Mouse (Mus musculus): Measurements from ENCODE around the gene Has1.
"Not testable (repeated sequence)": the region's sequence is repeated elsewhere in the genome, so short reads cannot be mapped to it uniquely, and the experiment has no call there.

Has1 gene

DNA sequence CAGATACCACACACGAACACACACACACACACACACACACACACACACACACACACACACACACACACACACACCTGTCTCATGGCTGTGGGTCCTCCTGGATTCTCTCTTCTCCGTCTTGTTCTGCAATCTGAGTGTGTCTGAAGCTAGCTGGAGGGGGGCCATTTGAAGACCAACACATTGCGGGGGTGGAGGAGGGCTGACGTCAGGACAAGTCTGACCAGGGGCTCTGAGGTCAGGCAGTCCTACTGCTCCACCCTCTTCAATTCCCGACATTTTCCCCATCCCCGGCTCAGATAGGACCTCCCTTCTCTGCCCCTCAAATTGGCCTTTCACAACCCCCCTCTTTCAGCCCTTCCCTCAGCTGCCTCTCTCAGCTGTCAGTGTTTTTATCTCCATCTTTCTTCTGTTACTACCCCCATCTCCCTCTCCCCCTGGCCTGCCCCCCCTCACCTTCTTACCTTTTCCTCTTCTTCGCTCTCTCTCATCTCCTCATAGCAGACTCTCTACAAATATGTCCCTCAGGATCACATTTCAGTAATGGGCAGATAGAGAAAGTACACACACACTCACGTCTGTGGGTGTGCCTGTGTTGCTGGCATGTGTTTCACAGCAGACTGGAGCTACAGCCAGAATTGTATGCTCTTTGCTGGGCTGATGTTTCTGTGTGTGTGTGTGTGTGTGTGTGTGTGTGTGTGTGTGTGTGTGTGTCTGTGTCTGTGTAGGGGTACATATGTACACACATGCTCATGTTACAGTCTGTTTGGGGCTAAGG lies at the start of gene Has1:
Has1 (minus strand) TSS at position 142 of the 775 bp plus-strand sequence.
- DNase-seq = no peak

- peak in 1 of 2 experiments; percentile 8 for DNase-seq
Observed at GRCm38 (mm10) chr17:17900768-17901167, 45.8 kb upstream of the Has1 start.

GRCm38 (mm10) chr17:17899268-17899667 lies 44.3 kb upstream of the Has1 start:
- no peak for DNase-seq

GRCm38 (mm10) chr17:17896039-17896438 lies 41.0 kb upstream of the Has1 start:
- peak in 1 of 2 experiments; percentile 49 for DNase-seq

- no peak for DNase-seq
Observed at GRCm38 (mm10) chr17:17889732-17890425, 34.9 kb upstream of the Has1 start.

- DNase-seq = no peak
Observed at GRCm38 (mm10) chr17:17887774-17888248, 32.8 kb upstream of the Has1 start, which contains the start of the genes Fpr2 and Fpr3. TSS of gene Fpr2 (plus strand) at chr17:17887824. TSS of gene Fpr3 (plus strand) at chr17:17887852.

- DNase-seq = no peak
Observed at GRCm38 (mm10) chr17:17883840-17884239, 28.8 kb upstream of the Has1 start, which contains the start of gene Fpr1. TSS of gene Fpr1 (minus strand) at chr17:17883940.

- no peak for DNase-seq
Observed at GRCm38 (mm10) chr17:17882672-17883071, 27.7 kb upstream of the Has1 start.

- no peak for DNase-seq
Observed at GRCm38 (mm10) chr17:17879347-17879746, 24.3 kb upstream of the Has1 start.

- no peak for DNase-seq
Observed at GRCm38 (mm10) chr17:17871697-17872096, 16.7 kb upstream of the Has1 start.

- DNase-seq = no peak
Observed at GRCm38 (mm10) chr17:17870892-17871550, 16.0 kb upstream of the Has1 start.

GRCm38 (mm10) chr17:17866801-17867469 lies 11.9 kb upstream of the Has1 start:
- no peak for DNase-seq

DNA sequence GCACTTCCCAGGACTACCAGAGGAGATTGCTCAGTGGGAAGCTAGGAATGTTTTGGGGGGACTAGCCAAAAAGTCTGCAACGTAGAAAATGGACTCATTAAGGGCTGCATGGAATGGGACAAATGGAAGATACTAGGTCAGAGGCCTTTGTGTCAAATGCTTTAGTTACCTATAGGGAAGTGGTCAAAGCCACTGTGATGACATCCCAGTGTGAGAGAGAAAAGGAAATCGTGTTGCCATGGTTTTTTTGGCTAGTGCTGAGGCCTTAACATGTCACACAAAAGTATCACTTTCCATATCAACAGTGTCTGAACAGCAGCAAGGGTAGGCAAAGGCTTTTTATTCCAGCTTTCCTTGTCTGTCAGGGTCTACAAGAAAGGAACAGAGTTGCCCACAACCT lies 10.2 kb upstream of the Has1 start:
- peak in 1 of 2 experiments; percentile 24 for DNase-seq

DNA sequence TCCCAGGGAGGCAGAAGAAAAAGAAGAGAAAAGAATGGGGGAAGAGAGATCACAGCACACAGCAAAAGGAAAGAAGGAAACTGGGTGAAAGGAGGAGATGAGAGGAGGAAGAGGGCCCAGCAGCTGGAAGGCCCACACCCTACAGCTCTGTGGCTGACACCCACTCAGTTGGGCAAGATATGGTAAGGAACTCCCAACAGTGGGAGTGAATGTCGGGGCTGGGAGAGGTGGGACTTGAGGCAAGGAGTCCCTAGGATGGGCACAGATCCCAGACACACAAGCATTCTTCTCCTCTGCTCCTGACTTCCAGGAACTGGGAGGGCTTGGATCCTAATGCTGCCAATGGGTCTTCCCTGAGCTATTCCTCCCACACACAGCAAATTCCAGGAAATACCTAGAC lies 7.4 kb upstream of the Has1 start:
- peak; percentile 13 to 52 for DNase-seq

DNA sequence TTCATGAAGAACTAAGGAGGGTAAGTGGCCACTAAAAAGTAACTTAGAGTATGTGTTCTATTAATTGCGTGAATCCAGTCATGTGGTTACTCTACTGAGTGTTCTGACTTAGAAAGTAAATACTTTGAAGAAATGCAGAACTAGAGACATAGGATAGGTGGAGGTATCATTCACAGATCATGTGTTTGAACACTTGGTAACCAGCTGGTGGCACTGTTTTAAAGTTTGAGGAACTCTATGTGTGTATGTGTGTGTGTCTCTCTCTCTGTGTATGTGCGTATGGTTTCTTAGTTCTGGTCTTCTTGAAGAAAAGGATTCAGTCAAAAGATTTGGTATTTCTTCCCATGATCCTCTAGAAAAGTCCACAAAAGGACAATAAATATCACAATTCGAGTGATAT lies 5.1 kb upstream of the Has1 start:
- no peak for DNase-seq

- DNase-seq = no peak
Observed at GRCm38 (mm10) chr17:17857446-17857845, 2.4 kb upstream of the Has1 start.

DNA sequence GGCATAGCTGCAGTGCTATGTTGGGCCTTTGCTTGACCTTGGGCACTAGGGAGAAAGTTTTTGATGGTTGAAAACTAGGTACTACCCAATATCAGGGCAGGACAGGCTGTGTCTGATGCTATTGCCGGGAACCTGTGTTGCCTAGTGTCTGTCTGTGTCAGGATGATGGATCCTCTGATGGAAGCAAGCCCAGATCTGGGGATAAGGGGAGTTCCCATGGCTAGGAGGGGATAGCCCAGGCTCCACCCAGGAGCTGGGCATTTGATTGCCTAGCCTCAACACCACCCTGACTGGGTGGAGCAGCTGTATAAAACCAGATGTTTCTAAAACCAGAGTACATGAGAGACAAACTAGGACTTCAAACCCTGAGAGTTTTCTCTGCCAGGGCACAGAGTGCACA lies 1.6 kb upstream of the Has1 start:
- no peak for DNase-seq

DNA sequence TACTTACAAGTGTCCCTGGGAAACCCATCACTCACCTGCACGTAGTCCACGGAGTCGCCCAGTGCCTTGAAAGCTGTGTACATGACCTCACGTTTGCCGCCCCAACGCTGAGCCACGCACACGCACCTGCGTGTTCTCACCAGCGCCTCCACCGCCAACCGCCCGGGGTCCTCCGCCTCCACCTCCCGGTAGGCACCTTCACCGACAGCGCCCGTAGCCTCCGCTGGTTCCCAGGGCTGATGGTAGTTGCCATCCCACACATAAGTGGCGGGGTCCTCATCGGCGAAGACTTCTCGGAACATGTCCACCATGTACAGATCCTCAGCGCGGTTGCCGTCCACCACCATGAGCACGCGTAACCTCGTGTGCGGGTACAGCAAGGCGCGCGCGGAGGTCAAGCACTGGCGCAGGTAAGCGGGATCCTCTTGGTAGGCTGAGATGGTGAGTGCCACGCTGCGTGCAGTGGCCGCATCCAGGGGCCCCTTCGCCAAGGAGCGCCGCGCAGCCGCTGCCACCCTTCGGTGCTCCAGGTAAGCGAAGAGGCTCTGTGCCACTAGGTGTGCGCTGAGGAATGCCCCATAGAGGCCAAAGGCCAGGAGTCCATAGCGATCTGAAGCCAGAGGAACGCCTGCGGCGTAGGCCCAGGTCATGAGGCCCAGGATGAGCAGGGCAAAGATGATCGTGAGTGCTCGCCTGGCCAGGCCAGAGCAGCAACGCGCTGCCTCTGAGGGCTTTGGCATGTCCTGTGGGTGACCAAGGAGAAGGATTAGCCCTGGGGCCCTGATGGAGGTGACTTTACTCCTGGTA lies 4.9 kb downstream of the Has1 start:
- no peak for DNase-seq

- no peak for DNase-seq
Observed at GRCm38 (mm10) chr17:17848988-17849387, 6.0 kb downstream of the Has1 start.

DNA sequence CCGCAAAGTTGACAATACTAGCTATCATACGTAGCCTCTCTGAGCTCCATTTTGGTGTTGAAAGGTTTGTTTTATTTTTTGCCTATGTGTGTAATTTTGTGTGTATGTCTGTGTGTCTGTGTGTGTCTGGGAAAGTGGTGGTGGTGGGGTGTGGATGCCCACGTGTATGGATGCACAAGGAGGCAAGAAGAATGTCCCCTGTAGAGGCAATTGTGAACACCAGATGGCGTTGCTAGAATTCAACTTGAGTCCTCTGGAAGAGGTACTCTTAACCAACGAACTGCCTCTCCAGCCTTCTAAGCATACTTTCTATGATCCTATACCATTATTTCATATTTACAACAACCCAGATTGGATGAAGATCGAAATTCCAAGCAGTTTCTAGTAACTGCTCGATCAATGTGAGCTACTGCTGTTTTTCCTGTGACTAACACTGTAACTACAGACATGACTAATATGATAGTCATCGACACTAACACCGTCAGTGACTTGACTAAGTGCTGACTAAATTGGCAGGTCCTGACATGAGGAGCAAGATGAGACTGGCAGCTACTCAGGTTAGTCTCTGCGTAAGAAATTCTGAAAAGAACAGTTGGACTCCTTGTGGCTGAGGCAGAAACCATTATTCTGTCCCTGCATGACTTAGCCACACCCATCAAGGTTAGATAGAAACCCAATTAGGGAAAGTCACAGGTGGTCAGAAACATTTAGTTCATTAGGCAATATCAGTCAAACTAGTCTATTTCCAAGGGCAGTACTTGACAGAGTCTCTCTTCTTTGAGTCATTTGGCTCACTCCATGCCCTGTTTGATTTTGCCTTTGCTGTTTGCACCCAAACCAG lies 9.6 kb downstream of the Has1 start:
- DNase-seq = peak in 1 of 2 experiments; percentile 43

DNA sequence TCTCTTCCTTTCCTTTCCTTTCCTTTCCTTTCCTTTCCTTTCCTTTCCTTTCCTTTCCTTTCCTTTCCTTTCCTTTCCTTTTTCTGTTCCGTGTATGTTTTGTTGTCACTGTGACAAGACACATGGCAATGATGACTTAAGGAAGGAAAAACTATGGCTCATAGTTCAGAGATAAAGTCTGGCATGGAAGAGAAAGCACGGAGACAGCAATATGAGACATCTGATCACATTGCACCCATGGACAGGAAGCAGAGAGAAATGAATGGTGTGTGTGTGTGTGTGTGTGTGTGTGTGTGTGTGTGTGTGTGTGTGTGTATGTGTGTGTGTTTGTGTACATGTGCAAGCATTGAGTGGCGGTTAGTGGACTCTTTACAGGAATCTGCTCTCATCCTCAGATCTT lies 10.4 kb downstream of the Has1 start:
- not testable (repeated sequence) for DNase-seq

Data from lung, postnatal 4 days (tissue).